Mouse (Mus musculus) brown adipose tissue, adult 24 weeks (tissue): ENCODE data around the gene Fry. TPM values are rescaled to one million over a fixed set of nuclear protein-coding genes. Genes with fewer than 3 reads are reported as not detected.

Experiments used
- H3K27ac ChIP-seq: fragments of 200-500 bp; replicated peaks from 2 replicates; pipeline ENCODE4 v1.5.1; 2012; ENCODE audit warnings: low read depth, mild to moderate bottlenecking, low read length
- H3K4me1 ChIP-seq: fragments of 200-500 bp; 2 replicates; pipeline ENCODE4 v1.6.1; 2012; ENCODE audit warnings: low read length, mixed read lengths; ENCODE audit not compliant: control insufficient read depth, insufficient read depth, insufficient read length
- H3K4me3 ChIP-seq: fragments of 200-500 bp; 2 replicates; pipeline ENCODE4 v1.5.1; 2012; ENCODE audit warnings: low read depth, mild to moderate bottlenecking, low read length, moderate library complexity; ENCODE audit not compliant: insufficient read depth
- polyA plus RNA-seq: library from polyadenylated mRNA; stranded (reverse); fragments of >200 nt; gene quantifications from 2 replicates; pipeline ENCODE4 v1.2.4, GENCODE M21; 2012; ENCODE audit not compliant: missing spikeins, insufficient read depth, insufficient read length

The Fry gene
- polyA plus RNA-seq, 1 experiment, result 39.7 TPM

GRCm38 (mm10) chr5:150364621-150365020 lies 246.2 kb downstream of the Fry start:
- Histone ChIP-seq H3K4me3 (no peak overlapping the region), H3K4me1 (no peaks in the 10 kb centered on the region), H3K27ac (no peak overlapping the region)

- Histone ChIP-seq H3K4me3 (no peak overlapping the region), H3K4me1 (no peaks in the 10 kb centered on the region), H3K27ac (no peak overlapping the region)
These were observed 248.6 kb downstream of the Fry start for GRCm38 (mm10) chr5:150367027-150367426.

- Histone ChIP-seq H3K4me1 (no peaks in the 10 kb centered on the region), H3K4me3 (no peak overlapping the region), H3K27ac (no peak overlapping the region)
These were observed 251.8 kb downstream of the Fry start for GRCm38 (mm10) chr5:150370291-150370690.

- no peak overlapping the region for H3K4me3 ChIP-seq
- no peaks in the 10 kb centered on the region for H3K4me1 ChIP-seq
- H3K27ac ChIP-seq, result no peak overlapping the region
These were observed 252.4 kb downstream of the Fry start for GRCm38 (mm10) chr5:150370895-150371294.

GRCm38 (mm10) chr5:150372956-150373355 lies 254.5 kb downstream of the Fry start:
- H3K4me1 ChIP-seq, result no peaks in the 10 kb centered on the region
- no peak overlapping the region for H3K4me3 ChIP-seq
- no peak overlapping the region for H3K27ac ChIP-seq

- no peaks in the 10 kb centered on the region for H3K4me1 ChIP-seq
- H3K27ac ChIP-seq, result no peak overlapping the region
- H3K4me3 ChIP-seq, result no peak overlapping the region
These were observed 256.5 kb downstream of the Fry start for GRCm38 (mm10) chr5:150374778-150375559.

- no peak overlapping the region for H3K4me3 ChIP-seq
These were observed 260.1 kb downstream of the Fry start for GRCm38 (mm10) chr5:150378586-150378985.

GRCm38 (mm10) chr5:150380767-150381166 lies 262.3 kb downstream of the Fry start:
- Histone ChIP-seq H3K27ac (no peak overlapping the region), H3K4me3 (no peak overlapping the region), H3K4me1 (no peaks in the 10 kb centered on the region)

More at GRCm38 (mm10) chr5:150378586-150378985, 260.1 kb downstream of the Fry start:
- Histone ChIP-seq H3K4me1 (no peaks in the 10 kb centered on the region), H3K27ac (no peak overlapping the region)

- Histone ChIP-seq H3K4me3 (no peak overlapping the region), H3K4me1 (no peaks in the 10 kb centered on the region), H3K27ac (no peak overlapping the region)
These were observed 264.0 kb downstream of the Fry start for GRCm38 (mm10) chr5:150382411-150382810.

- Histone ChIP-seq H3K4me1 (no peaks in the 10 kb centered on the region), H3K27ac (no peak overlapping the region)
These were observed 266.1 kb downstream of the Fry start for GRCm38 (mm10) chr5:150384272-150385215.

GRCm38 (mm10) chr5:150385224-150385623 lies 266.8 kb downstream of the Fry start:
- H3K4me1 ChIP-seq, result no peaks in the 10 kb centered on the region
- H3K27ac ChIP-seq, result no peak overlapping the region
- no peak overlapping the region for H3K4me3 ChIP-seq

More at GRCm38 (mm10) chr5:150384272-150385215, 266.1 kb downstream of the Fry start:
- no peak overlapping the region for H3K4me3 ChIP-seq

- Histone ChIP-seq H3K4me3 (no peak overlapping the region), H3K27ac (no peak overlapping the region), H3K4me1 (no peaks in the 10 kb centered on the region)
These were observed 270.2 kb downstream of the Fry start for GRCm38 (mm10) chr5:150388623-150389022.

GRCm38 (mm10) chr5:150389589-150390377 lies 271.3 kb downstream of the Fry start:
- Histone ChIP-seq H3K4me3 (no peak overlapping the region), H3K27ac (no peak overlapping the region), H3K4me1 (no peaks in the 10 kb centered on the region)

- Histone ChIP-seq H3K27ac (no peak overlapping the region), H3K4me3 (no peak overlapping the region), H3K4me1 (no peaks in the 10 kb centered on the region)
These were observed 272.0 kb downstream of the Fry start for GRCm38 (mm10) chr5:150390422-150390821.

- Histone ChIP-seq H3K27ac (no peak overlapping the region), H3K4me3 (no peak overlapping the region), H3K4me1 (no peaks in the 10 kb centered on the region)
These were observed 276.2 kb downstream of the Fry start for GRCm38 (mm10) chr5:150394645-150395044.
